Mouse (Mus musculus) heart, postnatal 0 days (tissue): ENCODE data around the gene Yy1.

Source experiments
- CTCF ChIP-seq: IDR thresholded peaks from 2 replicates; pipeline ENCODE4 v1.5.1; 2016; ENCODE audit warnings: antibody characterized with exemption, control low read depth, low read depth
- EP300 ChIP-seq: IDR thresholded peaks from 2 replicates; pipeline ENCODE4 v1.6.1; 2016; ENCODE audit warnings: antibody characterized with exemption, low read depth

GRCm38 (mm10) chr12:108849488-108850022, 56.8 kb downstream of the Yy1 start:
- TF ChIP-seq CTCF (no peak), EP300 (no peak)
